Mouse (Mus musculus) Muller cell, postnatal 12 days (primary cell): ENCODE measurements around the gene A830031A19Rik.

Experiments
- DNase-seq: peaks from one replicate; pipeline ENCODE4 v3.0.0-alpha.2; 2015; ENCODE audit errors: inconsistent ontology term

The A830031A19Rik gene

DNA sequence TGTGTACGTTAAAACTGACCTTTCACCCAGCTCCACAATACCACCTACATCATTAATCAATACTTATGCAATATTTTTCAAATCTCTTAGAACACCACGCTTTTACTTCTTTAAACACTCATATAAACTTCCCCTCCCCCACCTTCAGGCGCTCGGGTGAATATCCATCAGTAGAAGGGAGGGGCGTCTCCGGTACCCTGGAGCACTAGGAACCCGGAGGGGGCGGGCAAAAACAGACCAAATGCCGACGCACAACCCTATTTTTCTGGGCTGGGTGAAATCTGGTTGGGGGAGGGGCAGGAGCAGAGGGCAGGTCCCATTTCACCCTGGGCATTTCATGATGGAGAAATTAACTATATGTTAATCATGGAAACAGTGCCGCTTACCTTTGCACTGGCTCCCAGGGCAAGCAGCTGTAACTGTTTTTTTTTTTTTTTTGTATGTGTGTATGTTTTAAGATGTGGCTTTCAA lies at the start of gene A830031A19Rik:
Gene A830031A19Rik, minus strand, starts transcription at position 421 of the 471 bp plus-strand sequence.
- DNase-seq: no peak

DNA sequence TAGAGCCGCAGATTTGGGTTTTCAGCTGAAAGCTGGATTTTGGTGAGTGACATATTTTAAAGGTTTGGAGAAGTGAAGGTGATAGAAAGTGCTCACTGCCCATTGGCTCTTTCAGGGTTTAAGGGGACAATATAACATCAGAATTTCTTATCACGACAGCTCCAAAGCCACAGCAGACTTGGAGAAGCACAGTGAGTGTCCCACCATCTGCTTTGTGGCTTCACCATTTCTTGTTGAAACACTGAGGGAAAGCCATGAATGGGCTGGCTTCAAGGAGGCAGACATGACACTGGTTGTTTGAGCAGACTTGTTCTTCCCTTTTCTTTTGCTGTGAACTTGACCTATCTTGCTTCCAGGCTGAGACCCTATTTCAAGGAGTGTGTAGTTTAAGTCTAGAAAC lies 49.1 kb upstream of the A830031A19Rik start:
- no peak for DNase-seq

DNA sequence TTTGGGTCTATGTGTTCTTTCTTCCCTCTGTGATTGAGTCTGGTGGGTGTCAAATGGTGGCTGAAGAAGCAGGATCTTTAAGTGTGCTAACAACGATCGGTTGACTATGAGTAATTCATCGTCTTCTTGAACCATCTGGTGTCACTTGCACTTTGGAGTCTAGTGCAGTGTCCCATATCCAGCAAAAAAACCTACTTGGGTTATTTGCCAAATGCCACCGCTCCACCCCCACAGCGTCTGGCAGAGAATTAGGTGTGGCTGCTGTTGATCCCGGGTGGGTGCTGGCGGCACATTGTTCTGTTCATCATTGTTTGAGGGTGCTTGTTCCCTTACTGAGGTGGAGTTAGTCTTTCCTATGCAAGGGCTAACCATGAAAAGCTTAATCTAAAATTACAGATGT lies 48.0 kb upstream of the A830031A19Rik start:
- DNase-seq: no peak

DNA sequence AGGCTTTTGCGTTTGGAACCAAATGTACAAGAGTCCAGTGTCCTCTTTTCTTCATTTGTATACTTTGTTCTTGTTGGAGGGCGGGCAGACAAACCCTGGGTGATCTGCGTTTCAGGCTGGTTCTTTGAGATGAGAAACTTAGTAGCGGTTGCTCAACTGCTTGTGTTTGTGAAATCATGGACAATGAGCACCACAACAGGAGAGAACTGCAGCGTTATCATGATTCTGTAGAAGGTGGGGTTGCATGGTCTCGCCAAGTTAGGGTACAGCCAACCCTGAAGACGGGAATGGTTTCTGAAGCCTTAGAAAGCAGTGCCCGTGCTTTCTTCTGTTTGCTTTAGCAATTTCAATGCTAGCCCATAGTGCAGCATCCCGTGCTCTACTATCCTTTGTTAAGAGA lies 46.3 kb upstream of the A830031A19Rik start:
- DNase-seq: no peak

DNA sequence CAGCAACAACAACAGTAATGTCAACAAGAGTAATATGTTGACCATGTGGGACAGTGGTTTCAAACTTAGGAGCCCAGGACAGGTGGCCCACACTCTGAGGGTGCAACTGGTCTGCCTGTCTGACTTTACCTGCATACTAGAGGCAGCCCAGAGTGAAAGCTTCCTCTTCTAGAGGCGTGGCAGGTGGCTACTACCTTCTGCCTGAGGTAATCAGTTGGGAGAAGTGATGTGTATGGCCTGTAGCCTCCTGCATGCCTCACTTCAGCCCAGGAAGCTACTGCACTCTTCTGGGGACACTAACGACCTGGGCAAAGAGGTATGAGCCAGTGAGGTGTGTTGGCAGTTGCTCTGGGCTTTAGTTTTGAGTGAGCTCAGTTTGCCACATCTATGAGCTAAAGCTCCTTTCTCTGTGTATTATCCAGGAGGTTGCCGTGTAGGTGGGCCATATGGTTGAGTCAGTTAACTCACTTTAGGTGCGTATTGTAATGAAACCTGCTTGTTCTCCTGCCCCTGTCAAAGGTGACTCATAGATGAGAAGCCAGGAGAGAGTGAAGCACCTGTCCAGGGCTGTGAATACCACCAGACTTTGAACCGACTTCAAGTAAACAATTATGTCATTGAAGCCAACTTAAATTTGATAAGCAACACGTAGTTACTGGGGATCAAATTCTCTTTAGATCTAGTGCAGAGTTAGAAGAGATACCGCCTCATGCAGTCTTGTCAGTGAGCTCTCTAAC lies 41.9 kb upstream of the A830031A19Rik start:
- DNase-seq: no peak

DNA sequence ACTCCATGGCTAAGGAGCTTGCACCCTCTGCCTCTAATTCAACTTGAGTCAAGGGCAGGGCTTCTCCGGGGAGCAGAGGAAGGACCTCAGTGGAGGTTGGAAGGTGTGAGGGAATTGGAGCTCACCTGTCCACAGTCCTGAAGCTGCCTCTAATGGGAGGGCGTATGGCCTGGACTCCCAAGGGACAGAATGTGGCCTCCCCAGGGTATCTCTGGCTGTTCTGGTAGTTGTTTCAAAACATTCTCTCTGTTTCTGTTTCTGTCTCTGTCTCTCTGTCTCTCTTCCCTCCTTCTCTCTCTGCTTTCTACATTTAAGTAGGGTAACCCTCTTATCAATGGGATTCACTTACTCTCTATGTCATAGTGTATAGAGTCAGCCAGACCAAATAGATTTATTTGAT lies 41.2 kb upstream of the A830031A19Rik start:
- DNase-seq: no peak

DNA sequence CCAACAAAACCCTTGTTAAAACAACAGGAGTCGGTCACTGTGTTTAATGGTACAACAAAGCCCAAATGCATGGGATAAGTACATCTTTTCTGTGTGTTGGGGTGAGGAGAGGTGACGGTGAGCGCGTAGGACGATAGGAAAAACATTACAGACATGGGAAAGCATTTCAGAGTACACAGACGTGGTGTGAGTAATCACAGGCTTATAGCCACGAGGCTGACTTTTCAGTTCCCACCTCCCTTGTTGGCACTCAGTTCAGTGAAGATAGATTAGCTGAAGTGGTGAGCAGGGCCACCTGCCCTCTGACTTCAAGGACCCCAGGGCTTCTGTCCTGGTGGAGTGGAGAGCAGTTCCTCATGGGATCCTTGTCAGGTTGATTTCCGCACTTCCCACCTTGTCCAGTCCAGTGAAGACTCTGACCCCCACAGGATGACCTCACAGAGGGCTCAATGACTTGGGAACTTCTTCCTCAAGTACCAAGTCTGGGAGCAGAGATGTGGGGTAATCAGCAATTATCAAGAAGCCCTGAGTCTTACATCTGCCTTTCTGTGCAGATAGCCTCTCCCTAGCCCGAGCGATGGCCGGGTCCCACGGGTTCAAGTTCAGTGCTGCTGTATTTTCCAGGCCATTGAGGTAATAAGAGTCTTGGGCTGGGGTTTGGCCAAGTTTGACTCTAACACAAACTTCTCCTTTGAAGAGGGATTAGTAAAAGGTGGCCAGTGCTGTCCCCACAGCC lies 40.3 kb upstream of the A830031A19Rik start:
- no peak for DNase-seq

DNA sequence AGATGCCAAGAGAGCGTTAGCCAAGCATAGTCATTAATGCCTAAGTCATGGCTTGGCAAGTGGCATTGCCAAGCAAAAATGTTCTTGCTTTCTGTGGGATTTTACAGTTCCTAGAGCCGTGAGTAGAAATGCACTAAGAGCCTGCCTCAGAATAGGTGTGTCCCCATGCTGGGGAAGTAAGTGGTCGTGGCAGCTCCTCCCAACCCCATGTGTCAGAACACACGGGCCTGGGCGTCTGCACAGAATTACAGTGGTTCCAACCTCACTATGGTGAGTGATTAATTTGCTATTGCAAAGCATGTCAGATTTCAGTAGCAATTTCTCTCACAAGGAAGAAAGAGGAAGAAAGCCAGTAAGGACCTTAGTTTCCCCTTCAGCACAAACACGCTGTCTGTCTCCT lies 36.9 kb upstream of the A830031A19Rik start:
- no peak for DNase-seq

DNA sequence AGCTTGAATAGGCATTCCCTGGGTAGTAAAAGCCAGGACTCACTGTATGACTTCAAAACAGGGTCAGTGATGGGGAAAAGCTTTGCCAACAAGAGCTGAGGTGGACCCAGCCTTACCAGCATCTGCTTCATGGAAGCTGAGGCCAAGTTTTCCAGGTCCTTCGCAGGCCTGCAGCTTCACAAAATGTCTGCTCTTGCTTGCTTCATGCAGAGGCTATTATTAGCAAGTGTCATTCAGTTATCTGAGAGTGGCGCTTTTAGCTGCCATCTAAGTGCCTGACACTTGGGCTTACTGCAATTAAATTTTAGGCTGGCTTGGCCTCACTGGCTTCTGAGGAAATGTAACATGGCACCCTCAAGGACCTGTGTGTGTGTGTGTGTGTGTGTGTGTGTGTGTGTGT lies 35.3 kb upstream of the A830031A19Rik start:
- DNase-seq: no peak

DNA sequence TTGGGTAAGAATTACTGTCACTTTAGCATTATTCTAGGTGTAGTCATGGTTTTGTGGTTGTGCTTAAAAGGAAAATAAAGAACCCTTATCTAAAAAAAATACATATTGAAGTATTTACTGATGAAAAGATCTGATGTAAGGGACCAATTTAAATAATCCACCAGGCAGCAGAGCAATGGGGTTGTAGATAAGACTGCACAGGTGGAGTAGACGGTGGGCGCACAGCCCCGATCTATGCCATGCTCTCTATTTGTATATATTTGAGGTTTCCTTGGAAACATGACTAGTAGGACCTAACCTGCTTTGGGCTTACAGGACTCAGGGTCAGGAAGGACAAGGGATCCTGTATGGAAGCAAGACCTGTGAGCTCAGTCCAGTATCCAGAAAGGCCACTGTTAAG lies 34.5 kb upstream of the A830031A19Rik start:
- no peak for DNase-seq

DNA sequence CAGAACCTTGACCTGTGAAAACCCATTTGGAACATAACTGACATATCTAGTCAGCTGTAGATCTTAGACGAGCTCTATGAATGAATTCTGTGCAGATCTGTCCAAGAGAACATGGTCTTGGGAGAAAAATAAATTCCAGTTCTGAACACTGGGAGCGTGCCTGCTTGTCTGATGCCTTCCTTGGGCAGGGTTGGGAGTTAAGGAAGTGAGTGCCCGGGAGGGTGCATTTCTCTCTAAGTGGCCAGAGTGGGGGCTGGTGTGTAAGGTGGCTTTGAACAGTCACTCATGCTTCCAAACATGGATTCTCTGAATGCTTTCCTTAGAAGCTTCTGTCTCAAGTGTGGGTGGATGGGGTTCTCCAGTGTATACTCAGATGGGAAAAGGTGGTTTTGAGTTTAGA lies 34.1 kb upstream of the A830031A19Rik start:
- no peak for DNase-seq

DNA sequence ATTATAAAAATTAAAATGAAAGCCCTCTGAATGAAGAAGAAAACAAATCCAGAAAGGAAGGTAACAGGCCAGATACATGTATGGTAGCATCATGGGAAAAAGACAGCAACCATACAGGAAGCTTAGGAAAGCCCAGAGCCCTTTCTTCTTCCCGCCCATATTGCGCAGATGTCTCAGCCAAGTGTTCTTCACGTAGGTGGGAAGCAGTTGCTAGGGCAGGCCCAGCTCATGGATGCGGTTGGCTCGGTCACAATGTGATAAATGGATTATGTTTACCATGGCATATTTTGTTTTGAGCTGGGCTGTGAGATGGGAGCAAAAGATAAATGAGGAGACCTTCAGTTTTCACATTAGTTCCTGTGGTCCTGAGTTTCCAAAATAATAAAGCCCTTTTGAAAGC lies 32.6 kb upstream of the A830031A19Rik start:
- no peak for DNase-seq

DNA sequence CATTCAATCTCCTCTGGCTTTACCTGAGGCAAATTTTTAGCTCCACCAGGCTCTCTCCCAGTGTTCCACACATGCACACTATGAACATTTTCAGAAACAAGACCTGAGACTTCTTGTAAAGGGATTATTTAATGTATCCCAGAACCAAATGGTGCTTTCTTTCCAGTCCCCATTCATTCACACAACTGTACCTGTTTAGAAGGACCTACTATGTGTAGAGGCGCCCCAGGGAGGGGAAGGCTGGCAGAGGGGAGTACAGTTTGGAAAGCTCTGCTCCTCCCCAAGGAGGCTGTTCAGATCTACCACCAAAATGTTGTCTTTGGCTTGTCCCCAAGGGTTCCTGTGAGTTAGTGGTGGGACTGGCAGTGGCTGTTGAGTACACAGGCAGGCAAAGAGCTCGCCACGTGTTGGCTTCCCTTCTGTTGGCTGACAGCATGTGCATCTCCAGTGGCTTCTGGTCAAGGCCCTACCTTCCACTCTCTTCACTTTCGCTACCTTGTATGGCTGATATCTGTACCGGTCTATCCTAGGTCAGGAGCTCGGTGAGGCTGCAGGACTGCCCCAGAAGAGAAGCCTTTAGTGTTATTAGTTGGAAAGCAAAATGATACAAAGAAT lies 28.4 kb upstream of the A830031A19Rik start:
- no peak for DNase-seq

DNA sequence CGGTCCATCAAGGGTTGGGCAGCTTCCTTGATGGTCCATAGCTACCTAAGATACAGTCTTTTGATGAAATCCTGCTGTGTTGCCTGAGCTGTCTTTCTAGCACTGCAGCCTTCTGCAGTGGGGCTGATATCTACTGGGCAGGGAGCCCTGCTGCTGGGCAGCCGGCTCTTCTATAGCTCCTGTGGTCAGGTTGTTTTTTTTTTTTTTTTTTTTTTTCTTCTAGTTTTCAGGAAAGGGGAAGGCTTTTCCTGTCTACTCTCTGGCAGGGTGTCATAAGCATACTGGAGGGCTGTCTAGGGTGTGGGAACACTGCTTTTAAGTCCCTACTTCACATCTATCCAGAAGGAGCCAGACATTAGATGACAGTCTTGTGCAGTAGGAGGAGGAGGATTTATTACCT lies 27.5 kb upstream of the A830031A19Rik start:
- DNase-seq: no peak

DNA sequence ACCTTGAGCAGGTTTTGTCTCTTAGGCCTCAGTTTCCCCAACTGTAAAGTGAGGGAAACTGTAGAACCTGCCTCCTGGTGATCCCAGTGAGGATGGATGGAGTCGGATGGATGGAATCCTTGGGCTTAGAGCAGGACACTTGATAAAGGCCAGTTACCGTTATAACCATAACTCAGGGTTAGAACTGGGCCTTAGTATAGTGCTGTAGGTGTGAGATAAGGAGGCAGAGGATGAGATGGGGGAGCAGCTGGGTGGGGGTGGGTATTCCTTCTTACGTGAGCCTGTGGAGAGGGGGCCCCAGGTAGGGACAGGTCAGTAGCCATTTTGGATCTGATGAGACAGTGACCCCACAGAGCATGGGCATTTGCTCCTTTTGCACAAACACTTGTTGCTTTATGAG lies 26.8 kb upstream of the A830031A19Rik start:
- no peak for DNase-seq

DNA sequence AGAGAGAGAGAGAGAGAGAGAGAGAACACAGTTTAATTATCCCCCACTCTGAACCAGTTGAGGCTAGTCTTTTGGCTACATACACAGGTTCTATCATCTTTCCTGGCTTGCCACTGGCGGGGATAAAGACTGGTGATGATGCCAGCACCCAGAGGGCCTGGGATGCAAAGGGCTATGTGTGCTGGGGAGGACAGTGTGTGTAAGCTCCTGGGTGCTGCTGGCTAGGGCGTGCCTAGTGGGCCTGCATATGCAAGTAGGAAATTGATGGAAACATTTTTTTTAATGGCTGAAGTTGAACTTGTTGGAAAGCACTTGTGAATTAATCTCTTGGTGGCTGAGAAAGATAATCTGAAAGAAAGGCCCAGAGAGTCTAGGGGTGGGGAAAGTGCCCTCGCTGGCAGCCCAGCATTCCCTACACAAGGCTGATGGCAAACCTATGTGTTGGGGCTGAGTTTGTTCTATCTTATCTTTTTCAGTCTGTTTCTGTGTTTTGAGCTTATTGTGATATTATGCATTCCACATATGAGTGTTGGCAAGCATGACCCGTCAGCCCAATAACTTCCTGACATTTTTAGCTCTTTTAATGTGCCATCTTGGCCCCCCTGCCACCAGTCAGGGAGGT lies 25.7 kb upstream of the A830031A19Rik start:
- no peak for DNase-seq

DNA sequence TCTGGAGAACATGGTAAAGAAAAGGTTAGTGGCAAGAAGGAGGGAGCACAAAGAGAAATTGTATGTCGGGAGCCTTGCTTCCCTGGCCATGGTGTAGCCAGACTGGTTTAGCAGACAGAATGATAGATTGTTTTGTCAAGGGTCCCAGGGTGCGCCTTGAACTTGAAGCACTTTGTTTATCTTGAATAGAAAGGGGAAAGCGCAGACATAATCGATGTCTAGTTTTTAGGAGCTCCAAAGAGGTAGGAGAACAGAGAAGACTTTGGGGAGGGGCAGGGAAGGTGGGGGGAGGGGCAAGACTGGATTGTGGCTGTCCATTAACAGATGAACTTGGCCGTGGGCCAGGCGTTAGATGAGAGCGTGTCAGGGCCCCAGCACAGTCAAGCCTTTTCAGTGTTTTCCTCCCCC lies 25.0 kb upstream of the A830031A19Rik start:
- DNase-seq: no peak

DNA sequence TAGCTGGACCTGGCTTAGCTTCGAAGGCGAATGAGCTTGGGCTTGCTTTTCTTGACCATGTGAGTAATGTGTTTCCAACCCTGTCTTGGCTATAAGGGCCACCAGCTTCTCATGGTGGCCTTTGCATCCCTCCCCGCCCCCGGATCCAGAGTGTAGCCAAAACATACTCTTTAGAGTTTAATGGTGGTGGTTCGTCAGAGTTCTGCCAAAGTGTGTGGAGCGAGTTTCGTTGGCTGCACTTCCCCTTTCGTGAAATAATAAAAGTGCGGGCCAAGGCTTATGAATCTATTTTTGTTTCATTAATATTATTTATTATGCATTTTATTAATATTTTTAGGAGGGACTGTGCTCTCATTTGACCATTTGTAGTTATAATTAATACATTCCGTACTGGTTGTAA lies 24.4 kb upstream of the A830031A19Rik start:
- DNase-seq: no peak

DNA sequence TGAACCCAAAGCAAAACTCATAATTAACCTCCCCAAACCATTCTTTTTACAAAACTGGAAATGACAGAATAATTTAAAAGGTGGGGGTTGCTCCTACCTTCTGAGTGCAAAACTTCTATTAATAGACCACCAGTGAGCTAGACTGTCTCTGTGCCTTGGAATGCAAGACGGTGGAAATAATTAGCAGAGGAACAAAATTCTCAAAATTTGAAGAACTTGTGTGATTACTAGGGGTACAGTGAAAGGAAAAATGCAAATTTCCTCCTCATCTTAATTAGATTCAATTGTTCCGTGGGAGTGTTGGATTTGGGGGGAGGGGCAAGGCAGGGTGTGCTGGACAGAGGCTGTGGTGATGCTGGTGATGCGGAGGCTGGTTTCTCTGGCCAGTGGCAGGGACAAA lies 23.8 kb upstream of the A830031A19Rik start:
- DNase-seq: no peak

DNA sequence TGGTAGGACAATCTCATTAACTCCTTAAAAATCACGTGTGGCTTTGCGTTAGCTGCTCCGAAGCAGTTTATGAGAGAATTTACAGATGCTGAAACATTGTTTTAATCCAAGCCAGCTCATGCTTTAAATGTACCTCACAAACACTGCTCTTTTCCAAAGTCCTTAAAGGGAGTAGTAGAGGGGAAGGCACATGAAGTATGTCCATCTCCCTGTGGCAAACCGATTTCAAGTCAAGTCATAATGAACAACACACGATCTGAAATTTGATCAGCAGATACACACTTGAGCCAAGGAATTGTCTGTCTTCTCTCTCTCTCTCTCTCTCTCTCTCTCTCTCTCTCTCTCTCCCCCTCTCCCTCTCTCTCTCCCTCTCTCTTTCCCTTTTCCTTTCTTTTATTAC lies 23.2 kb upstream of the A830031A19Rik start:
- DNase-seq: no peak

DNA sequence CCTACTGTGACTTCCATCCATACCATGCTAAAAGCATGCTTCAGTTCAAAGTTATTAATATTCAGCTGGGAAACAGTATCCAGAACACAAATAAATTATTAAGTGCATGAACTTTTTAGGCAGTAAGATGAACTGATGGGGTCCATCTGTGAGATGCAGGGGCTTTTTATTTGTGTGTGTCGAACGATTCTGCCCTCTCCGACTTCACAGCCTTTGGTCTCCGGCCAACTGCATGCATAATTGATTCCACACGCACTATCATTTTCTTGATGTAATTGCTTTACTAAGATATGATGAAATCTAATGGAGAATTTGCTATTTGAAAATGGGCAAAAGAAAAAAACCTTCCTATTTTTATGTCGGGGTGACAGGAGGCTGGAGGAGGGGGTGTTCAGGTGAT lies 22.2 kb upstream of the A830031A19Rik start:
- DNase-seq: no peak

DNA sequence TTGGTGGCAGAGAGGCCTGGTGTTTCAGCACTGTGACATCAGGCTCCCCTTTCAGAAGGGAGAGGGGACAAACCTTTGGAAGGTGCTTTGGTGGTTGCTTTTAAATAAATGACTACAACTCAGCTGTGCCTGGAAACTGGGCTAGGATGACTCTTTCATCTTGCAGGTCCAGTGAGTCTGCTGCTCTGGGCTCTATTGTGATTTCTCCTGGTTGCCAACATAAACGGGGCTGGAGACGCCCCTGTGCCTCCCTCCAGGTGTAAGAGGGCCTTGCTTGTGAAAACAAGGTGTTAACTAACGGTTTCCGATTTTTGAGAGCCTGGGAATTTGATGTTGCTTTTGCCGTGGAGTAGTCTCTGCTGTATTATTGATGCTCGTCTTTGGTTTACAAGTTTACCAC lies 21.6 kb upstream of the A830031A19Rik start:
- no peak for DNase-seq
